24 mouse cellular contexts compared by ENCODE assay signal in the genomic region with DNA sequence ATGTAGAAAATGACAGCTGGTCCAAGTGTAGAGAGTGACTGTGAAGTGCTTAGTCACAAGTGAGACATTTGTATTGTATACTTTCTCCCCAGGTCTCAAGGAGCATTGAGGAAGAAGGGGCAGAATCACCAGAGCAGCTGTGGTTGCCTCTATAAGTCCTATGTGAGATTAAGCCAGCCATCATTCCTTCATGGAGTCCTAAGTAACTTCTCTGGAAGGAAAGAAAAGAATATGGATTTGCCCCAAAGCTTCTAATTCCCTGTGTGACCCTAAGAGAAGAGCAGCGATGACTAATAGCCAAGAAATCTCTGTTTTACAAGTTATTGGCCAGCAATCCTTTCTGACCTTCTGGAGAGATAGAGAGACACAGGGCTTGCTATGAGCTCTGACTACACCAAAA.
"Had no signal": no experiment of that assay in that cellular context is flagged by ENCODE, and none has a peak within 500 bp of the region (broad histone marks: within the 10 kb centered on the region; RNA-seq: fewer than 3 reads in every experiment).

No protein-coding gene starts in this region.

- H3K27ac ChIP-seq: gastrocnemius, adult 2 months; heart, embryonic 10.5 days; hindbrain, embryonic 10.5 days; hindbrain, embryonic 12.5 days; hindbrain, embryonic 14.5 days; intestine, embryonic 15.5 days; layer of hippocampus, adult 2 months; left cerebral cortex, adult 2 months; limb, embryonic 10.5 days; limb, embryonic 12.5 days; liver, embryonic 13.5 days; liver, embryonic 15.5 days had no signal

- H3K27me3 ChIP-seq: heart, embryonic 12.5 days; hindbrain, embryonic 12.5 days; intestine, embryonic 15.5 days; limb, embryonic 12.5 days; liver, embryonic 13.5 days; liver, embryonic 15.5 days had no signal

- DNase-seq: gastrocnemius, adult 2 months; gastrocnemius, postnatal 10 days; gastrocnemius, postnatal 25 days; heart, adult 18-20 months; heart, postnatal 10 days; heart, postnatal 4 days; kidney, adult 18-20 months; kidney, adult 8-10 months; kidney, postnatal 10 days; kidney, postnatal 25 days; kidney, postnatal 4 days; liver; liver, embryonic 13.5 days had no signal

- H3K9me3 ChIP-seq: heart, embryonic 10.5 days; heart, embryonic 12.5 days; hindbrain, embryonic 10.5 days; hindbrain, embryonic 12.5 days; intestine, embryonic 15.5 days; limb, embryonic 10.5 days; limb, embryonic 12.5 days; liver, embryonic 13.5 days; liver, embryonic 15.5 days had no signal

- H3K36me3 ChIP-seq: heart, embryonic 10.5 days; heart, embryonic 12.5 days; hindbrain, embryonic 10.5 days; hindbrain, embryonic 12.5 days; intestine, embryonic 15.5 days; limb, embryonic 10.5 days; limb, embryonic 12.5 days; liver, embryonic 13.5 days; liver, embryonic 15.5 days had no signal

- H3K4me1 ChIP-seq: heart, embryonic 10.5 days; heart, embryonic 12.5 days; hindbrain, embryonic 10.5 days; hindbrain, embryonic 12.5 days; intestine, embryonic 15.5 days; limb, embryonic 10.5 days; limb, embryonic 12.5 days; liver, embryonic 13.5 days; liver, embryonic 15.5 days had no signal

- H3K4me3 ChIP-seq: gastrocnemius, adult 2 months; heart, embryonic 10.5 days; heart, embryonic 12.5 days; hindbrain, embryonic 10.5 days; hindbrain, embryonic 12.5 days; intestine, embryonic 15.5 days; layer of hippocampus, adult 2 months; left cerebral cortex, adult 2 months; limb, embryonic 10.5 days; limb, embryonic 12.5 days; liver, embryonic 13.5 days; liver, embryonic 15.5 days had no signal
